Mouse (Mus musculus) spleen, postnatal 10 days (tissue): ENCODE measurements around the gene Mypn.

Source experiments
- DNase-seq, 2 experiments: peaks; one replicate each; pipeline ENCODE4 v3.0.0; 2021 to 2022; ENCODE audit warnings: low spot score in 2 of 2

Mypn gene

DNA sequence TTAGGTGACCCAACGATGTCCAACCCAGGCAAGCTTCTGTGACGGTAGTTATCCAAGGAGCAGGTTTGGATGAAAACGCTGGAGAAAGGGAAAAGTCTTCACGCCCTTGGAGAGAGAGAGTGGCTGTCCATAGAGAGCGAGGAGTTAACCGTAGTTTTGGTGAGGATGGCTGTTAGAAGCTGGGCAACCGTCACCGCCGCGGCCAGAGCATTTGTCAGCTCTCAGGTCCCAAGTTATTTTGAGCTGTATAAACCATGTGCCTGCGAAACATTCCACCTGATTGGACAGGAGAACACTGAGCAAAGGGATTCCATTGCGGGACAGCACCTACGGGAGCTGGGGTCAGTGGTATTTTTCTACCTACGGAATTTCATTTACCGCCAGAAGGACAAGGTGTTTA, at the start of gene Mypn:
Gene Mypn, minus strand, starts transcription at position 225 of the 400 bp plus-strand sequence.
- no peak for DNase-seq

DNA sequence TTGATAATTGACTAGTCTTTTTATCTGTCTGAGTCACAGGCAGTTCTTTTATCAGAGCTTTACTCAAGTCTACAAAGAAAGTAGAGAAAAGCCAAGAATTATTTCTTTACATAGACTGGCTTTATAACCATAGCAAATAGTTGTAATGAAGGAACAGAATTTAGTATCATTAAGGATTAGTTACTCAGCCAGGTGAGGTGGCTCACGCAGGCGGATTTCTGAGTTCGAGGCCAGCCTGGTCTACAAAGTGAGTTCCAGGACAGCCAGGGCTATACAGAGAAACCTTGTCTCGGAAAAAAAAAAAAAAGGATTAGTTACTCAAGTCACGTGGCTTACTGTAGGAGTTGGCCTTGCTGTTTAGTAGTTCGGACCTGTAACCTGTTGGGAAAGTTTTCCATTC, 44.7 kb upstream of the Mypn start:
- no peak for DNase-seq

DNA sequence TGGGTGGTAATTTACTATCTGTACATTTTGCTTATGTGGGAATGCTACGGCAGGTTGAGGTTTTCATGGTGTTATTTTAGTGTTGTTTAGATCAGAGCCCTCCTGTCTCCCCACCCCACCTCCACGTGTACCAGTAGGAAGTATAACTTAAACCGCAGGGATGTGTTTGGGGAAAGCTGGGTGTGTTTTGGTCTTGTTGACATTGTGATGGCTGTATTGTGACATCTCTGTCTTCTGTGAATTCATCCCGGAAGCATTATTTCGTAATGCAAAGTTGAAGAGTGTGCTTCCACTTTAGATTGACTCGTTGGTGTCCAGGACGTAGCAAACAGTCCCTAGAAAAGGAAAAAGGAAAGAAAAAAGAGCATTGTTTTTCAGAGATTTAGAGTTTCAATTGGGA, 43.7 kb upstream of the Mypn start:
- no peak for DNase-seq

DNA sequence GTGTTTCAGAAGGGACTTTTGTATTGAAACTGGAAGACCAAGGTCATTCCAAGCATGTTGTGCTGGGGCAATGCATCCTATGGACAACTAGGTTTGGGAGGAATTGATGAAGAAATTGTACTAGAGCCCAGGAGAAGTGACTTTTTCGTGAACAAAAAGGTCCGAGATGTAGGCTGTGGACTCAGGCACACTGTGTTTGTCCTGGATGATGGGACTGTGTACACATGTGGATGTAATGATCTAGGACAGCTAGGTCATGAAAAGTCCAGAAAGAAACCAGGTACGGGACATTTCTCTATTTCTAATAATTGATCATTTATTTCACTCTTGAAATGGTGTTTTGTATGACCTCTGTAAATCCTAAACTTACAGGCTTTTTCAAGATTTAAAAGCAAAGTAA, 42.1 kb upstream of the Mypn start:
- no peak for DNase-seq

DNA sequence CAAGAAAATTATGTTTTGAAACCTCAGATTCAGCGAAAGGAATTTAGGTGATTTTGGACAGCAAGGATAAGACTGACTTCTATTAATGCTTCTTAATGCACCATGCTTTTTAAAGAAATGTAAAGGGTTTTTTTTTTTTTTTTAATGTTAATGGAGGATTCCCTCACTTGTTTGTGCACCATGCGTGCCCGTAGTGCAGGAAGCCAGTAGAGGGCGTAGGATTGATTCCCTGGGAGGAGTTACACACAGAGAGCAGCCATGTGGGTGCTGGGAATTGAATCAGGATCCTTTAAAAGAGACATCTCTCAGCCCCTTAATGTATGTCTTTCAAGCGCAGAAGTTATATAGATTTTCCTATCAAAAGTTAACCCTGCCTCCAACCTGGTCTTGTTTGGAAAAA, 41.0 kb upstream of the Mypn start:
- DNase-seq = peak; percentile 23 to 55

DNA sequence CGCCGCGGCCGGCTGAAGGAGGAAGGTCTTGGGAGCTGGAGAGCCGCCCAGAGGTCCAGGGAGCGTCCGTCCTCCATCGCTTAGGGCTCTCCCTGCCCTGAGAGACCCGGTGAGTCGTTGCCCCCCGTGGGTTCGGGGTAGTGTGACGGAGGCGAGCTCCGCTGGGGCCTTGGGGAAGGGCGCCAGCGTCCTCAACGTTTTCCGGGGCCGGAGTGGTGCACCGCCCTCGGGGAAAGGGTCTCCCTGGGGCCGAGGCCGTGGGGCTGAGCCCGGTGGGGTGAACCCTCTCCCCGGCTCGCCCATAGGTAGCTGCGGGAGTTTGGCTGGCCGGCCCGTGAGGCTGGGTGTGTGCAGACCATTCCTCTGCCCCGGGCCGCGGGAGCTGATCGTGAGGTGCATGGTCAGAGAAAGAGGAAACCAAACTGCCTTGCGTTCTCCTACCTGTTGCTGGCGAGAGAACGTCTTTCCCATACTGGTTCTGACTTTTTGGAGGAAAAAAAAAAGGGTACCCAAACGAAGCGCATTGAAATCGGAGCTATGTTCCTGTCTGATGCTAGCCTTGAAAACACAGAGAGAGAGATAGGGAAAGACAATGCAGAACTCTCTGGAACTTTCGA, 40.4 kb upstream of the Mypn start:
- no peak for DNase-seq

DNA sequence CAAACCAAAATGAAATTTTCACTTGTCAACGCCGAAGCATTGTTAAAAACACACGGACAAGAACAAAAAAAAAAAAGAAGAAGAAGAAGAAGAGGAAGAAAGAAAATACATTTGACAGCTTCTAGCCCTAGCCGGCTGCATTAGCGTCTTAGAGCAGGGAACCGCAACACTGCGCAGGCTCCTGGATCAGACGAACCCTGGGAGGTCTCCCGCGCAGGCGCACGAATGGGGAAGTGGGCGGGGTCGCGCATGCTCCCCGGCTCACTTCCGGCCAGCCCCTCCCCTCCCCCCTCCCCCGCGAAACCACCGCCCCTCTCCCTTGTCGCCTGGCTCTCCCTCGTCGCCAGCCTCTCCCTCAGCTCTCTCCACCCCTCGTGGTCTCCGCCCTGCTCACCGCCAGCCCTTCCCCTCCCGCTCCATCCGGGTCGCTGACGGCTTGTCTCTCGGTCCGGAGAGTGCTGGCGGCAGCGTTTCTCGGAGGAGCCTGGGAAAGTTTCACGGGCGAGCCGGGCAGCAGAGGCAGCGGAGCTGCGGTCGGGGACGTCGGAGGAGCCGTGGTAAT, 39.8 kb upstream of the Mypn start, which contains the start of gene Herc4:
Gene Herc4, plus strand, starts transcription at position 318 of the 562 bp plus-strand sequence.
- DNase-seq = peak; percentile 94 to 97

DNA sequence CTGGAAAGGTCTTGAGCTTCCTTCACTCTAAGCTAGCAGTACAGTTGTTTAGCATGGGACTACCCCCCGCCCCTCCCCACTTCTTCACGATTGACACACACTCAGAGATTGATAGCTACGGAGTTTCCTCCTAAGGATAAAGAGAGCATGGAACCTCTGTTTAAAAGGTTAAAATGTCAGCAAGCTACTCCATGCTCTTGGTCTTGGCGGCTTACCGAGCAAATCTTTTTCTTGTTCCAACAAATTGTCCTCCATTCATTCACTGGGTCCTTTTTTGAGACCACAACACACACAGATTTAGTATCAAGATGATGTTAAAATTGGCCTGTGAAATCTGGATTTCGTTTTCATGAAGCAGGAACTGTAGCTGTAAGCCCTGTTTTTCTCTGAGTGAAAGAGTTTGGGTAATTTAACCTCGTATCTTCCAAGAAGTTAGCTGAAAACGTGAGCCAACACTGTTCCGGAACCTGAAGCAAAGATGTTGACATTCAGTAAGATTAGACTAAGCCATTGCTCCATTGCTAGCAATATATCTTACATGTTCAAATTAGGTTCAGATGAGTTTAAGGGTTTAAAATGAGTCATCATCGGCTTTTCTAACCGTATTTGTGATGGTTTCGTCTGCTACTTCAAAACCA, 39.2 kb upstream of the Mypn start:
- no peak for DNase-seq

DNA sequence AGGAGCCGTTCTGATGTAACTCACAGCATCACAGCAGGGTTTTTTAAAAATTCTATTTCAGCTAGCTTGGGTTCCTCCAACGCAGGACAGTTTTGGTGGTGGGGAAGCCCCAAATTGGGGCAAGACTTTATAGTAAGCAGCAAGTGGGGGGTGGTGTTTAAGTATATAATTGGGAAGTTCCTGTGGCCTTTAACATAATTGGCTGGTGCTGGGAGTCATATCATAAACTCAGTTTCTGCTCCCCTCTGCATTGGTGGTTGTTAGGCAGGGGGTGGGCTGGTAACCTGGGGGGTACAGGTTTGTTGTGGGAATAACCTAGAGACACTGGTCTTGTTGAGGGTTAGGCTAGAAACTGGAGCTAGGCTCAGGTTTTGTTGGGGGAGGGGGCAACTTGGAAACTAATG, 37.1 kb upstream of the Mypn start:
- no peak for DNase-seq

DNA sequence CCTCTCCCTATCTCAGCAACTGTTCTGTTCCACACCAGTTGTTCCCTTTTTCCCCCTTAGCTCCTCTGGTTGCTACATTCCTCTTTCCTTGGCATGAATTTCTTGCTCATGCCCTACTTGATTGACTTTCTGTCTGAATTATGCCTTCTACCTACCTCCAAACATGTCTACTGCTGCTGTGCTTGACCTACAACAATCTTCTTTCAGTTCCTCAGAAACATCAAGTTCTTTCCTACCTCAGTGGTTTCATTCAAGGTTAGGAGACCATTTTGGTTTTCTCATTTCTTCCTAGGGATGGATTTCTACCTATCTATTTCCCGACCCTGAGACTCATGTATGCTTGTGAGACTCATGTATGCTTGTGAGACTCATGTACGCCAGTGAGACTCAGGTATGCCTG, 36.1 kb upstream of the Mypn start:
- DNase-seq = no peak

DNA sequence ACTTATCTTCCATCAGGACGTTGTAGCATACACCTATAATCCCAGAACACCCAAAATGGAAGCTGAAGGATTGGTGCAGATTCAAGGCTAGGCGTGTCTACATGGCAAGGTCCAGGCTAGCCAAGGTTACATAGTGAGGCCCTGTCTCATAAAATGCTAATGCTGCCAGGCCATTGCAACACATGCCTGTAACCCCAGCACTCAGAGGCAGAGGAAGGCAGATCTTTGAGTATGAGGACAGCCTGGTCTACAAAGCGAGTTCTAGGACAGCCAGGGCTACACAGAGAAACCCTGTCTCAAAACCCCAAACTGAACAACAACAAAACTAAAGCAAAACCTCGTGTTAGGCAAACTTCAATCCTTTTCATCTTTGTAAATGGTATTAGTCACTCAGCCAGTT, 34.3 kb upstream of the Mypn start:
- no peak for DNase-seq

DNA sequence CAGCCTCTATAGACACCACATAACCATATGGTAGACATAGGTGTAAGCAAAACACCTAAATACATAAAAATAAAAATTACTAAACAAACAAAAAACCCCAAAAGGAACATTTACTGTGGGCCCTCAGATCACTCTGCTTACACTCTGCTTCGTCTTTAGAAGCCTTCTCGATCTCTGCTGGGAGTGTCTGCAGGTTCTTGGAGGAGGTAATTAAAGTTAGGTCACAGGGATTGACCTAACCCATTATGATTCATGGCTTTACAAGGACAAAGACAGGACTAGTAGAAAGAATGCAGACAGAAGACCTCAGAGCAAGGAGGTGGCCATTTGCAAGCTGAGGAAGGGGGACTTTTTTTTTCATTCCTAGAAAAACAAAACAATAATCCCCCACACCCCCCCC, 33.5 kb upstream of the Mypn start:
- no peak for DNase-seq

DNA sequence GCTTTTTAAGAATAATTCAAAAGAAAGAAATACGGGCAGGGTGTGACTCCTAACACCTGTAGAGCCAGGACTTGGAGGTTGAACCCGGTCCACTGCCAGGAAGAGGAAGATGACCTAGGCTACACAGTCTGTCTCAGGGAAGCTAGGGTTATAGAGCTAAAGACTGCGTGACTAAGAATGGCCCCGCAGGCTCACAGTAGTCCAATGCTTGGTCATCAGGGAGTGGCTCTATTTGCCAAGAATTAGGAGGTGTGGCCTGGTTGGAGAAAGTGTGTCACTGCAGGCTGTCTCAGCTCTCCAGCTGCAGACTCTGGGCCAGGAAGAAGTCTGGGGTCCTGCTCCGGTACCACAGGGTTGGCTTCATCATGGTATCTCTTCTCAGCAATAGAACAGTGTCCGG, 32.9 kb upstream of the Mypn start:
- DNase-seq = no peak

DNA sequence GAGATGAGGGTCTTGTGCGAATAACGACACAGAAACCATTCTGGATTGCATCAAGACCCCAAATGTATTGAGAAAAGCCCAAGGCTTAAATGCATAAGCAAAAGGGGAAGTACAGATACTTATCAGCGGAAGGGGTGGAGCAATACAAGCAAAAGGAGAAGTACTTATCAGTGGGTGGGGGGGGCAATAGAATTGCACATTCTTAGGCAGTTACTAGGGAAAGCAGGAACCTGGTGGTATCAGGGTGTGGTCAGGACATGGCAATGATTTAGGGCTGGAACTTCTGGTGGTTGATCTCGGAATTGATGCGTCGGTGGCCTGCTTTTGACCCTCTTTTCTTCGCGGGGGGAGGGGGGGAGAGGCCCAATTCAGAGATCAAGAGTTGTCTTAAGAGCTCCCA, 32.1 kb upstream of the Mypn start:
- DNase-seq = no peak

DNA sequence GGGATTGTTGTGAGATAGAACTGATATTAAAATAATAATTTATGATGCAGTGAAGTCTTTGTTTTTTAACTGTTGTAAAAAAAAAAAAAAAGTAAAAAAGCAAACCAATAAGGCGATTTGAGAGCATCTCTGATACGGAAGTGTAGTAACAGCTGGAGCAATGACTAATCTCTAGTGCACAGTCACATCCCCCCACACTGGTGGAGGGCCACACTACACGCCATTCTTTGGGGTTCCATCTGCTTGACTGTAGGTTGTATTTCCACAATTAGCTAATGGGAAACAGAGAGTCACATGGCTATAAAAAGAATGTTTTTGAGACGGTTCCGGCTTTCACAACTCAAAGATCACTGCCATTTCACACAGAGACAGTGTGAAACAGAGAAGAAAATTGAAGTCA, 30.4 kb upstream of the Mypn start:
- no peak for DNase-seq

DNA sequence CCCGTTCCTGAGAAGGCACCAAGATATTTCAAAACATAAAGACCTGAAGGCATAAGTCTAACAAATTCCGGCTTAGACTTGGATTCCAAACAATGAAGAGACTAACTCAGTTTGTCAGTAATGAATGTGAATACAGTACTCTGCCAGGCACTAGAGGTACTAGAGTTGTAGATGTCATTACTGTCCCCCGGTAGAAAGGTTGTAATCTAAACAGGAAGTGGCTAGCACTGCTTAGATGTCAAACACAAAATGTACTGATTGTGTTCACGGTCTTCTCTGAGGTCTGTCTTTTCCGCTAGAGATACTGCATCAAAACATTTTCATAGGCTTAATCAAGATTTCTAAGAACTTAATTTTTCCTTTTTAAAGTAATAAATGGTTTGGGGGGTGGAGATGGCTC, 27.9 kb upstream of the Mypn start:
- no peak for DNase-seq

DNA sequence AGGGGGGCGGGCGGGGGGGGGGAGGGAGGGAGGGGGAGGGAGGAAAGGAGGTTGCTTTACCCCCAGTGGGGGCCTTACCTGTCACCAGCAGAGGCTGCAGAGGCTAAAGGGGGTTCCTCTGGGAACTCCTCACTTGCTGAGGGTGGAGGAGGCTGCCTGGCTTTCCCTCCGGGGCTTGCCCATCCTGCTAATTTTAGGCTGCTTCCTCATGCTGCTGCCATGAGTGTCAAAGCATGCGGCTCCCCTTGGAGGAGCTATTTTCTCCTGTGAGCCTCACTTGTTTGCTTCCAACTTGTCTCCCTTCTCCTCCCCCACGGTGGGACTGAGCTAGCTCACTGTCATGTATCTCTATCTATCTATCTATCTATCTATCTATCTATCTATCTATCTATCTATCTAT, 27.1 kb upstream of the Mypn start:
- DNase-seq = no peak

DNA sequence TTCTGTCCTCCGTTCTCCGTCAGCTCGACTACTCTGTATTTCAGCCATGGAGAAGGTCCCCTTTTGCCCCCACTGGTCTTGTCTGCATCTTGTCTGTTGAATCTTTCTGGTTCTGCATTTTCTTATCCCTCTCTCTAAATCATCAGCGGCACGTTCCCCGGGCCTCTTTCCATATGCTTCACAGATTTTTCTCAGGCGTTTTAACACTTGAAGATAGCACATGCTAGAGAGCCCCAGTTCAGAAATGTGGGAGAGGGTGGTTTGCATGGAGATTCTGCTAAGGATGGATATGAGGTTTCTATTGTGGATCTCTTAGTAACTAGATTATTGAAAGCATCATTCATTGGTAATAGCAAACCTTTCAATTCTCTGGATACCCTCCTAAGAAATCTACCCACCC, 26.5 kb upstream of the Mypn start:
- no peak for DNase-seq

DNA sequence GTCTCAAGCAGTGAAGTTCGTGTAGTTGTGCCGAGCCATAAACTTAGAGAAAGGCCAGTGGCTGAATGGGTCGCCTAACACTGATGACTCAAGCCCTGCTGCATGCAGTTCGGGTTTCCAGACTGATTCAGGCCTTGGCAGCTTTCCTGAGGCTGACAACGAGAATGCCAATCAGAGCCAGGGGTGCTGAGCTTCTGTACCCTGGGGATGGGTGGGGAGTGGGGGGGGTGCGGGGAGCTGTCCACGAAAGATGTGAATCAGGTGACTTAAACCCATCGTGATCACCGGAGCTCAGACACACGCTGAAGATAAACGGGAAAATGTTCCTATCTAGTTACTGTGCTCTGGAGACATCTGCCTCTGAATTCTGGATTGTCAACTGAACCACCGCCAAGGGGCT, 20.6 kb upstream of the Mypn start:
- no peak for DNase-seq

DNA sequence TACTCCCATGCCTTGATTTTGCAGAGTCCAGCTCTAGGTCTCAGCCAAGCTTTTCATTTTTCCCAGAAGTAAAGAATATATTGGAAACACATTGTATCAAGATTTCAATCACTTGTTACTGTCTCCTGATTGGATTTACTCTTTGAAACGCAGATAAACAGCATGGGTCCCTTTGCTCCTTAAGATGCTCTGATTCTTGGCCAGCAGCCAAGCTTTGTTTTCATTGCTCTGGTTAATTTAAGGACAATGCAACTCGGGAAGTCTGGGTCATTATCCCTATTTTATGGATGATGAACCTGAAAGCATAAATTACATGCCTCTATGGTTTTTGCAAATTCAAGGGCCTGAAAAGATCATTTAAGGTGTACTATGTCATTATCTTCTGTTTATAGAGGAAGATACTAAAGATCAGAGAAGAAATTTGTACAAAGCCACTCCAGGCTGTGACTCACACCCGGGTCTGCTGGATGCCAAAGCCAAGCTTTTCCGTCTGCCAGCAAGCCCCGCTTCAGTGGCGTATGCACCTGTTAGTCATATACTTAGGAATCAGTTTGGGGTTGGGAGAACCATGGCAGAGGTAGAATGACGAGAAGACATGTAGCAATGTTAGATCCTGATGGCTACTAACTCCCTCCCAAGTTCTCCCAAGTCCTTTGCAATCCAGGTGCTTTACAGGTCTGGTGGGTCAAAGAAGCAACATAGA, 17.5 kb upstream of the Mypn start:
- DNase-seq = no peak

DNA sequence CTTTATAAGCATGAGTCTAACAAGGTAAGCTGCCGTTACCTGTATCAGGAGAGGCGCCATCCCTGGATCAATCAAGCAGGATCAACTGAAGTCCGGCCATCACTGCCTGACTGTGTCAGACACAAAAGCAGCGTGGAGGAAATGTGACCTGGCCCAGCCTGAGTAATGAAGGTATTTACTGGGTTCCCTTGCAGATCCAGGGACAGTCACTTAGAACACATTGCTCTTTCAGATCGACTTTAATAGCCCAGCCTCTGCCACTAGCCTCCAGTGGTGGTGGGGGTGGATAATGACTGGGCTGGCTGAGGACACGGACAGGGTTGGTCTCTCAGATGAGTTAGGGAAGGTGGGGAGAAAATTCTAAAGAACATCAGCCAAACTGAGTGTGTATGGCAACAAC, 5.1 kb upstream of the Mypn start:
- DNase-seq = no peak

DNA sequence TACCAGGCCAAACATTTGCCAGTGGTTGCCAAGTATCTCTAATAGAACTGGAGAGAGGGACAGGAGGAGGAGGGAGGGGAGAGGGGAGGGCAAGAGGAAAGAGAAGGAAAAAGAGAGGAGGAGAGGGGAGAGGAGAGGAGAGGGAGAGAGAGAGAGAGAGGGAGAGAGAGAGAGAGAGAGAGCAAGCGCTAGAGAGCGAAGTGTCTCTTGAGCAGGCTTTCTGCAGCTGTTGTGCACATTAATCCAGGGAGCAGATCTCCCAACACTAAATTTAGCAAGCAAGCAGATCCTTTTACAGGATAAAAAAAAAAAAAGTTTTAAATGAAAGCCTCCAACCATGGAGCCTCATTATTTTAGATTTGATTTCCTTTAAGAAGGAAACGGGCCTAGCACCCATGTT, 750 bp downstream of the Mypn start:
- no peak for DNase-seq

DNA sequence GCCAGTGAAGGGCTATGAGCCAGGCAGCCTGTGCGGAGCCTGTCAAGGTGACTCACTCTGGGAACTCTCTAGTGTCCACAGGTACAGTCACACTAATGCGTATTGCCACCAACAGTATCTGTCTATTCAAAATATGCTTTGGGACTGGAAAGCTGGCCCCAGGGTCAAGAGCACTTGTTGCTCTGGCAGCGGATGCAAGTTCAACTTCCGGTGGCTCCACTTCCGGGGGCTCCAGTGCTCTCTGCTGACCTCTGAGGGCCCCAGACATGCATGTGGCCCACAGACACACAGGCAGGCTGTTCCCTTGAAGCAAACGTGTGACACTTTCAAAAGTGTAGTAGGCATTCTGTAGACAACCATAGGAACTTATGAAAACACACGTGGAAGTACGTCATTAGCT, 2.2 kb downstream of the Mypn start:
- no peak for DNase-seq
